In genomic region chr4:53147046-53147445, GRCm38 (mm10) we compare ENCODE assay signal across 18 mouse cellular contexts. TPM values are rescaled to one million over a fixed set of nuclear protein-coding genes. Genes with fewer than 3 reads are reported as not detected.
DNase-seq lines count a peak whose midpoint lies in the region; ATAC-seq and TF ChIP-seq lines count a peak whose summit lies in the region.
"Had no signal": no experiment of that assay in that cellular context is flagged by ENCODE, and none has a peak within 500 bp of the region (broad histone marks: within the 10 kb centered on the region; RNA-seq: fewer than 3 reads in every experiment).

No protein-coding gene starts in this region.

- peak overlapping the region; percentile 90 for H3K27ac ChIP-seq in liver, adult 2 months (replicated peaks; ENCODE audit: insufficient read depth, low read depth, low read length)
- no peak overlapping the region for H3K27ac ChIP-seq in neural tube, embryonic 14.5 days (ENCODE audit: low read depth, low read length)
- H3K27ac ChIP-seq: embryonic facial prominence, embryonic 12.5 days; forebrain, embryonic 15.5 days; heart, embryonic 13.5 days; hindbrain, embryonic 15.5 days had no signal

- DNase-seq in adrenal gland, postnatal 10 days, result peak; percentile 46
- no peak for DNase-seq in adrenal gland, adult 8-10 months
- peak; percentile 67 for DNase-seq in liver, adult 2 months (ENCODE audit: extremely low read depth, low read depth, low spot score)
- no peak for DNase-seq in liver
- DNase-seq in neural tube, embryonic 10.5 days (ENCODE audit: extremely low spot score, low spot score), result no peak
- DNase-seq in layer of hippocampus, adult 18-20 months (ENCODE audit: low spot score in 2 of 2), result no peak
- DNase-seq: B cell, adult 2 months; cerebellum, adult 11-12 months; cerebellum, adult 9-10 months; cerebellum, postnatal 25 days; gastrocnemius, postnatal 10 days had no signal

- peaks cover 47% of the 10 kb centered on the region for H3K4me1 ChIP-seq in liver, adult 2 months (ENCODE audit: control insufficient read depth, insufficient read depth, low read length)
- peaks cover 7% of the 10 kb centered on the region; the same call in 1 of the 2 replicates for H3K4me1 ChIP-seq in neural tube, embryonic 14.5 days (ENCODE audit: control insufficient read depth, insufficient read depth, low read length)

- WGBS in liver, adult 2 months, result 29% methylated on average over 4 of the region's 4 CpGs
- 59% methylated on average over 4 of the region's 4 CpGs for WGBS in neural tube, embryonic 14.5 days

- 0 out of 2 replicates have a peak, but pooled peaks have one; percentile 44 for ATAC-seq in neural tube, embryonic 14.5 days (ENCODE audit: low read depth)
- ATAC-seq: CD4-positive, CD25-positive, alpha-beta regulatory T cell, adult 4 months; forebrain, embryonic 15.5 days had no signal

- H3K36me3 ChIP-seq in liver, adult 2 months (ENCODE audit: control insufficient read depth, insufficient read depth, low read length), result peaks cover 2% of the 10 kb centered on the region; the same call in 1 of the 2 replicates
- H3K36me3 ChIP-seq in neural tube, embryonic 14.5 days (ENCODE audit: control insufficient read depth, insufficient read depth, low read length), result no peaks in the 10 kb centered on the region
- H3K36me3 ChIP-seq: embryonic facial prominence, embryonic 12.5 days; forebrain, embryonic 15.5 days; heart, embryonic 13.5 days; hindbrain, embryonic 15.5 days had no signal

- no peak for TF ChIP-seq POLR2A in liver, adult 2 months (IDR thresholded peaks at IDR 0.05; ENCODE audit: extremely low read depth, insufficient read depth, low read length)

- no peak overlapping the region for H3K9ac ChIP-seq in liver, adult 2 months (ENCODE audit: low read depth, low read length)
- H3K9ac ChIP-seq in neural tube, embryonic 14.5 days (replicated peaks; ENCODE audit: low read depth, low read length), result no peak overlapping the region
- H3K9ac ChIP-seq: embryonic facial prominence, embryonic 12.5 days; forebrain, embryonic 15.5 days; heart, embryonic 13.5 days; hindbrain, embryonic 15.5 days had no signal

- TF ChIP-seq CTCF in liver, adult 2 months (IDR thresholded peaks at IDR 0.05; ENCODE audit: low read depth, low read length), result no peak

- H3K4me2 ChIP-seq in neural tube, embryonic 14.5 days (ENCODE audit: low read depth, low read length), result no peak overlapping the region
- H3K4me2 ChIP-seq: embryonic facial prominence, embryonic 12.5 days; forebrain, embryonic 15.5 days; heart, embryonic 13.5 days; hindbrain, embryonic 15.5 days had no signal

- no peak overlapping the region for H3K4me3 ChIP-seq in liver, adult 2 months (ENCODE audit: insufficient read depth, low read depth, low read length)
- no peak overlapping the region for H3K4me3 ChIP-seq in neural tube, embryonic 14.5 days (ENCODE audit: low read depth, low read length)
- H3K4me3 ChIP-seq: embryonic facial prominence, embryonic 12.5 days; forebrain, embryonic 15.5 days; heart, embryonic 13.5 days; hindbrain, embryonic 15.5 days had no signal

- peaks cover 22% of the 10 kb centered on the region for H3K79me2 ChIP-seq in liver, adult 2 months (ENCODE audit: control insufficient read depth, insufficient read depth, low read length)

- H3K27me3 ChIP-seq in liver, adult 2 months (ENCODE audit: control insufficient read depth, insufficient read depth, low read length), result no peaks in the 10 kb centered on the region
- H3K27me3 ChIP-seq in neural tube, embryonic 14.5 days (ENCODE audit: control insufficient read depth, insufficient read depth, low read length), result no peaks in the 10 kb centered on the region
- H3K27me3 ChIP-seq: embryonic facial prominence, embryonic 12.5 days; forebrain, embryonic 15.5 days; heart, embryonic 13.5 days; hindbrain, embryonic 15.5 days had no signal

- no peaks in the 10 kb centered on the region for H3K9me3 ChIP-seq in neural tube, embryonic 14.5 days (ENCODE audit: control insufficient read depth, low read length)
- H3K9me3 ChIP-seq: embryonic facial prominence, embryonic 12.5 days; forebrain, embryonic 15.5 days; G1E; heart, embryonic 13.5 days; hindbrain, embryonic 15.5 days had no signal

RNA-seq across cellular contexts. Expression of gene Abca1, which starts 12.6 kb away (rescaled TPM):
- total RNA-seq in adrenal gland, postnatal 10 days (2021), result 100 to 1,000 TPM; 103 TPM
- total RNA-seq in adrenal gland, adult 8-10 months (2022), result 100 to 1,000 TPM; 145 to 233 (median 191) TPM
- total RNA-seq in liver, adult 2 months (2014; rRNA removed), result 65.4 and 89.1 TPM in 2 replicates
- polyA plus RNA-seq in liver, adult 2 months (2012; rRNA removed), result 17.1 and 21.0 TPM in 2 replicates
- 11.3 and 21.4 TPM in 2 replicates for polyA plus RNA-seq in neural tube, embryonic 14.5 days (2014; fragmentation: Nextera tagmentation; extraction: Ambion mirVana)
- 10 to 100 TPM; 21.4 to 21.7 TPM for total RNA-seq in layer of hippocampus, adult 18-20 months (2021)

Comparison
In these comparisons a context has a peak if more than half of its experiments do, and no peak if none do; other contexts are left out.
1. DNase-seq: peak in adrenal gland, postnatal 10 days (single experiment) and liver, adult 2 months (single experiment); none in adrenal gland, adult 8-10 months (single experiment), liver (single experiment), neural tube, embryonic 10.5 days (single experiment) and layer of hippocampus, adult 18-20 months (0 of 2).